Mouse (Mus musculus) MEL (cell line): ENCODE results near the gene Slc6a21. TPM values are rescaled to one million over a fixed set of nuclear protein-coding genes. Genes with fewer than 3 reads are reported as not detected.

Experiments
- DNase-seq: peaks from one replicate; pipeline ENCODE4 v3.0.0; 2011; ENCODE audit warnings: low read depth, low spot score
- H3K27ac ChIP-seq: 2 replicates; pipeline ENCODE4 v1.5.1; 2012; ENCODE audit warnings: low read depth, mild to moderate bottlenecking, control low read depth, low read length, moderate library complexity; ENCODE audit not compliant: control insufficient read depth
- H3K27me3 ChIP-seq, 2 experiments: fragments of 150-350 bp in 1 of 2; sonication (generic) in 1 of 2; 2 replicates each; pipeline ENCODE4 v1.6.1; 2012; ENCODE audit warnings: low read length in 2 of 2, mild to moderate bottlenecking in 2 of 2, improper control_type of control experiment in 1 of 2, moderate library complexity in 1 of 2; ENCODE audit not compliant: insufficient read depth in 2 of 2, control insufficient read depth in 1 of 2
- H3K36me3 ChIP-seq, 2 experiments: 2 replicates each; pipeline ENCODE4 v1.6.1; 2012 to 2014; ENCODE audit warnings: low read length in 2 of 2, improper control_type of control experiment in 1 of 2, inconsistent platforms in 1 of 2, mild to moderate bottlenecking in 1 of 2; ENCODE audit not compliant: insufficient read depth in 2 of 2, control insufficient read depth in 1 of 2
- H3K4me1 ChIP-seq, 2 experiments: fragments of 150-350 bp in 1 of 2; sonication (generic) in 1 of 2; 2 replicates each; pipeline ENCODE4 v1.6.1; 2012; ENCODE audit warnings: low read length in 2 of 2, improper control_type of control experiment in 1 of 2, mild to moderate bottlenecking in 1 of 2; ENCODE audit not compliant: insufficient read depth in 2 of 2, control insufficient read depth in 1 of 2
- H3K4me3 ChIP-seq, 2 experiments: fragments of 150-350 bp in 1 of 2; sonication (generic) in 1 of 2; 2 replicates each; pipeline ENCODE4 v1.5.1; 2012; ENCODE audit warnings: low read depth in 2 of 2, low read length in 2 of 2, mild to moderate bottlenecking in 2 of 2, moderate library complexity in 2 of 2, control low read depth in 1 of 2, improper control_type of control experiment in 1 of 2; ENCODE audit not compliant: control insufficient read depth in 1 of 2, insufficient read depth in 1 of 2
- H3K79me2 ChIP-seq: 2 replicates; pipeline ENCODE4 v1.6.1; 2012; ENCODE audit warnings: mild to moderate bottlenecking, low read length, moderate library complexity; ENCODE audit not compliant: control insufficient read depth, poor library complexity, insufficient read depth
- H3K9ac ChIP-seq: 2 replicates; pipeline ENCODE4 v1.6.1; 2012; ENCODE audit warnings: low read depth, mild to moderate bottlenecking, control low read depth, low read length, moderate library complexity; ENCODE audit not compliant: control insufficient read depth, poor library complexity, severe bottlenecking
- H3K9me3 ChIP-seq: fragments of 150-350 bp; sonication (generic); replicated peaks from 2 replicates; pipeline ENCODE4 v1.6.1; 2012; ENCODE audit warnings: mild to moderate bottlenecking, low read length, improper control_type of control experiment, moderate library complexity; ENCODE audit not compliant: insufficient read depth
- BHLHE40 ChIP-seq: IDR thresholded peaks from 2 replicates; pipeline ENCODE4 v1.6.1; 2012; ENCODE audit warnings: low read depth, mild to moderate bottlenecking, inconsistent platforms, low read length, improper control_type of control experiment, borderline replicate concordance
- CHD2 ChIP-seq: IDR thresholded peaks from 2 replicates; pipeline ENCODE4 v1.6.1; 2011; ENCODE audit warnings: low read length, improper control_type of control experiment
- CTCF ChIP-seq, 3 experiments: IDR thresholded peaks in 2 of 3; conservative IDR thresholded peaks in 1 of 3; 2 replicates each; pipeline ENCODE4 v1.5.1; 2011 to 2012; ENCODE audit warnings: low read length in 3 of 3, low read depth in 2 of 3, mild to moderate bottlenecking in 2 of 3, improper control_type of control experiment in 1 of 3, inconsistent platforms in 1 of 3, mixed read lengths in 1 of 3, moderate library complexity in 1 of 3; ENCODE audit not compliant: control insufficient read depth in 1 of 3, insufficient read depth in 1 of 3, poor library complexity in 1 of 3, severe bottlenecking in 1 of 3
- ELF1 ChIP-seq: IDR thresholded peaks from 2 replicates; pipeline ENCODE4 v1.6.1; 2014; ENCODE audit warnings: low read depth, mild to moderate bottlenecking, inconsistent platforms, low read length, improper control_type of control experiment, moderate library complexity
- GATA1 ChIP-seq: IDR thresholded peaks from 2 replicates; pipeline ENCODE4 v1.6.1; 2011; ENCODE audit warnings: low read depth, low read length, improper control_type of control experiment
- HCFC1 ChIP-seq: IDR thresholded peaks from 2 replicates; pipeline ENCODE4 v1.6.1; 2012; ENCODE audit warnings: low read depth, mild to moderate bottlenecking, inconsistent platforms, low read length, improper control_type of control experiment, moderate library complexity
- KAT2A ChIP-seq: conservative IDR thresholded peaks from 2 replicates; pipeline ENCODE4 v1.6.1; 2012; ENCODE audit warnings: low read depth, low read length, improper control_type of control experiment, inconsistent platforms
- MAFK ChIP-seq: IDR thresholded peaks from 2 replicates; pipeline ENCODE4 v1.6.1; 2011; ENCODE audit warnings: low read depth, mild to moderate bottlenecking, low read length, improper control_type of control experiment, borderline replicate concordance
- MAZ ChIP-seq: IDR thresholded peaks from 2 replicates; pipeline ENCODE4 v1.6.1; 2012; ENCODE audit warnings: low read depth, mild to moderate bottlenecking, inconsistent platforms, low read length, improper control_type of control experiment
- POLR2A ChIP-seq, 2 experiments: IDR thresholded peaks; 2 replicates each; pipeline ENCODE4 v1.6.1; 2011 to 2012; ENCODE audit warnings: low read length in 2 of 2, mild to moderate bottlenecking in 2 of 2, control low read depth in 1 of 2, improper control_type of control experiment in 1 of 2, low read depth in 1 of 2, moderate library complexity in 1 of 2; ENCODE audit not compliant: control insufficient read depth in 1 of 2, insufficient read depth in 1 of 2, poor library complexity in 1 of 2
- POLR2AphosphoS2 ChIP-seq: IDR thresholded peaks from 2 replicates; pipeline ENCODE4 v1.6.1; 2011; ENCODE audit warnings: low read length, improper control_type of control experiment
- RAD21 ChIP-seq: IDR thresholded peaks from 2 replicates; pipeline ENCODE4 v1.6.1; 2011; ENCODE audit warnings: mild to moderate bottlenecking, low read depth, low read length, improper control_type of control experiment
- SIN3A ChIP-seq: IDR thresholded peaks from 2 replicates; pipeline ENCODE4 v1.6.1; 2012; ENCODE audit warnings: low read length, improper control_type of control experiment, inconsistent platforms
- SMC3 ChIP-seq: IDR thresholded peaks from 2 replicates; pipeline ENCODE4 v1.6.1; 2011; ENCODE audit warnings: low read depth, low read length, improper control_type of control experiment
- TBP ChIP-seq: IDR thresholded peaks from 2 replicates; pipeline ENCODE4 v1.8.0; 2011; ENCODE audit warnings: low read depth, low read length, improper control_type of control experiment
- UBTF ChIP-seq: IDR thresholded peaks from 2 replicates; pipeline ENCODE4 v1.6.1; 2012; ENCODE audit warnings: low read depth, mild to moderate bottlenecking, inconsistent platforms, low read length, improper control_type of control experiment, moderate library complexity, borderline replicate concordance; ENCODE audit not compliant: insufficient read depth
- ZC3H11A ChIP-seq: IDR thresholded peaks from 2 replicates; pipeline ENCODE4 v1.6.1; 2012; ENCODE audit warnings: low read depth, mild to moderate bottlenecking, inconsistent platforms, low read length, improper control_type of control experiment
- polyA plus RNA-seq, 2 experiments: library from polyadenylated mRNA; stranded (reverse) in 1 of 2; unstranded in 1 of 2; fragments of >175 nt in 1 of 2; fragments of >200 nt in 1 of 2; gene quantifications; 2 replicates each; pipeline versions ENCODE4 v1.2.1 to v1.2.4; 2012; ENCODE audit warnings: low replicate concordance in 2 of 2, low read depth in 1 of 2; ENCODE audit not compliant: insufficient read length in 2 of 2, insufficient read depth in 1 of 2, missing spikeins in 1 of 2
- total RNA-seq: library from RNA; depleted of rRNA; stranded (reverse); fragments of 300-350 nt; gene quantifications from 2 replicates; pipeline ENCODE4 v1.2.3, GENCODE M21; 2012; rRNA removed

The Slc6a21 gene
- total RNA-seq (not detected in 2 replicates), polyA plus RNA-seq (not detected)

GRCm38 (mm10) chr7:45277136-45277760 is at the start of gene Slc6a21:
Gene Slc6a21 (plus strand): TSS chr7:45277513.
- H3K27me3 ChIP-seq: peaks cover 0 to 4% of the 10 kb centered on the region in 2 experiments; a peak in 2 of 4 replicates
- peak within 1 kb of the TSS; percentile 48 to 51; a peak in 3 of 4 replicates for H3K4me3 ChIP-seq
- peak within 1 kb of the TSS; percentile 38; the same call in 1 of the 2 replicates for H3K9ac ChIP-seq
- no peaks in the 10 kb centered on the region for H3K9me3 ChIP-seq
- peaks cover 0 to 3% of the 10 kb centered on the region in 2 experiments; a peak in 1 of 4 replicates for H3K4me1 ChIP-seq
- H3K79me2 ChIP-seq: no peaks in the 10 kb centered on the region
- no peak within 1 kb of the TSS for H3K27ac ChIP-seq
- DNase-seq: peak; percentile 77
- TF ChIP-seq RAD21 (peak; percentile 74), SMC3 (peak; percentile 70), CTCF (IDR thresholded peaks at IDR 0.05 in 2 of 3, conservative IDR thresholded peaks at IDR 0.05 in 1 of 3; ENCODE audit: control insufficient read depth in 1 of 3, insufficient read depth in 1 of 3, low read depth in 2 of 3, low read length in 3 of 3, poor library complexity in 1 of 3, severe bottlenecking in 1 of 3) (peak; percentile 86 to 97 (median 92)), TBP (no peak), ZC3H11A (peak; percentile 52)
- H3K36me3 ChIP-seq: no peaks in the 10 kb centered on the region

- H3K4me3 ChIP-seq: no peak overlapping the region
- no peak overlapping the region for H3K27ac ChIP-seq
- no peaks in the 10 kb centered on the region; a peak in 2 of 4 replicates for H3K4me1 ChIP-seq
- no peak overlapping the region for H3K9ac ChIP-seq
- no peaks in the 10 kb centered on the region for H3K79me2 ChIP-seq
- H3K9me3 ChIP-seq: no peaks in the 10 kb centered on the region
- TF ChIP-seq SMC3 (no peak), BHLHE40 (no peak), POLR2A (IDR thresholded peaks at IDR 0.05; ENCODE audit: control insufficient read depth in 1 of 2, insufficient read depth in 1 of 2, low read depth in 1 of 2, low read length in 2 of 2, poor library complexity in 1 of 2) (no peak), CTCF (IDR thresholded peaks at IDR 0.05 in 2 of 3, conservative IDR thresholded peaks at IDR 0.05 in 1 of 3; ENCODE audit: control insufficient read depth in 1 of 3, insufficient read depth in 1 of 3, low read depth in 2 of 3, low read length in 3 of 3, poor library complexity in 1 of 3, severe bottlenecking in 1 of 3) (no peak), CHD2 (no peak), HCFC1 (no peak), UBTF (no peak), SIN3A (no peak), GATA1 (no peak), KAT2A (no peak), POLR2AphosphoS2 (no peak), MAFK (no peak), ELF1 (no peak), MAZ (no peak)
- H3K27me3 ChIP-seq: peaks cover 4 to 5% of the 10 kb centered on the region in 2 experiments
- H3K36me3 ChIP-seq: 0 out of 4 replicates have a peak, but pooled peaks cover 0 to 2% of the 10 kb centered on the region in 2 experiments
- DNase-seq: no peak
These were observed 48.8 kb upstream of the Slc6a21 start for GRCm38 (mm10) chr7:45228548-45228947.
